Mouse (Mus musculus): ENCODE data around the gene Arpc5l. TPM values are rescaled to one million over a fixed set of nuclear protein-coding genes. Genes with fewer than 3 reads are reported as not detected.

Gene Arpc5l
- polyA plus RNA-seq (2012; rRNA removed): 49.8 and 61.7 TPM in 2 replicates
- polyA plus RNA-seq (2014; fragmentation: Nextera tagmentation; extraction: Ambion mirVana): 116 and 122 TPM in 2 replicates

DNA sequence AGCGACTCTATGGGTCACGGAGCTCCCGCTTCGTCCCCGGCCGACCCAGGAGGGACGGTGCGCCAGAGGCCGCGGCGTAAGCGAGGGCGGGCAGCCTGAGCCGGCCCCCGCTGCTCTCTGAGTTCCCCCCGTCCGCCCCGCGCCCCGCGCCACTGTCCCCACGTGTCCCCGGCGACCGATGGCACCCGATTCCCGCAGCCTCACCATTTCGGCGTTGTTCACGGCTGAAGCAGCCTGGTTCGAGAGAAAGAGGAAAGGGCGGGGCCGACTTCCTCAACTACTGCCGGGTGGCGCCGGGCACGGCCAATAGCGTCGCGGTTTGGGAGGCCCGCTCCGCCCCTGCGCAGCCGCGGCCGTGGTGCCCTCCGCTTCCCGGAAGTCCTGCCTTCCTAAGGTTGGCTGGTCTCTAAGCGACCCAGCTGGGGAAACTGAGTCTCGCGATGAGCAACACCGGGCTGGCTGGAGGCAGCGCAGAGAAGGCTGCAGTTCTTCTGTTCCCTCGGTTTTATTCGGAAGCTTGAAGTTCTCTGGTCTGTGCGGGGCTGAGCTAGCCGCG, at the start of gene Arpc5l:
Gene Arpc5l, plus strand, starts transcription at position 469 of the 556 bp plus-strand sequence.
- peaks cover 34% of the 10 kb centered on the region for H3K4me1 ChIP-seq (ENCODE audit: control insufficient read depth, insufficient read depth, low read length)
- H3K9me3 ChIP-seq (ENCODE audit: control insufficient read depth, low read length): no peaks in the 10 kb centered on the region
- peak within 1 kb of the TSS; percentile 77 for H3K27ac ChIP-seq (replicated peaks; ENCODE audit: low read depth, low read length)
- peak; percentile 90 for ATAC-seq (ENCODE audit: low FRiP score, low read depth)
- peak within 1 kb of the TSS; percentile 83 for H3K9ac ChIP-seq (ENCODE audit: low read depth, low read length, severe bottlenecking)
- 2% methylated on average over 43 of the region's 58 CpGs for WGBS
- no peaks in the 10 kb centered on the region for H3K27me3 ChIP-seq (ENCODE audit: control insufficient read depth, insufficient read depth, low read length)
- TF ChIP-seq POLR2A (IDR thresholded peaks at IDR 0.05; ENCODE audit: borderline replicate concordance, extremely low read depth, insufficient read depth, insufficient read length): peak; percentile 78; the same call in 1 of the 2 replicates
- H3K4me2 ChIP-seq (replicated peaks; ENCODE audit: low read depth, low read length, severe bottlenecking): peak within 1 kb of the TSS; percentile 65
- peak within 1 kb of the TSS; percentile 76 for H3K4me3 ChIP-seq (replicated peaks; ENCODE audit: low read length)
- peak; percentile 96 for DNase-seq (ENCODE audit: low spot score)
- H3K36me3 ChIP-seq (ENCODE audit: control insufficient read depth, insufficient read depth, low read length): peaks cover 41% of the 10 kb centered on the region

DNA sequence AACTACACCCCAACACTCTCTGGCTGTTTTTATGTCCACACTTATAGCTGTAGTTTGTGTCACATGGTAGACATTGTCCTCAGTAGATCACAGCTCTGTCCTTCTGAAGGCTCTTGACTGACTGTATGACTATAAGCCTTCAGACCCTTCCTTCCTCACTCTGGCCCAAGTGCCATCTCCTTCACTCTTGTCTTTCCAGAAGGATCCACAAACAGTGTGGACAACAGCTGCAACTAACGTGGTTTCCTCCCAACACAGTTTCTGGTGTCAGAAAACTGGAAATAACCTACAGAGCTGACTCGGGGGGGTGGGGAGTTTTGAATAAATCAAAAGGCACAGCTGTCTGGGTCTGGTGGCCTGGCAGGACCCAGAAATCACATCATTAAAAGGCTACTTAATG, 49.1 kb upstream of the Arpc5l start:
- Histone ChIP-seq H3K4me3 (replicated peaks; ENCODE audit: low read length) (no peak overlapping the region), H3K4me1 (ENCODE audit: control insufficient read depth, insufficient read depth, low read length) (no peaks in the 10 kb centered on the region), H3K27me3 (ENCODE audit: control insufficient read depth, insufficient read depth, low read length) (no peaks in the 10 kb centered on the region), H3K27ac (replicated peaks; ENCODE audit: low read depth, low read length) (no peak overlapping the region), H3K4me2 (replicated peaks; ENCODE audit: low read depth, low read length, severe bottlenecking) (no peak overlapping the region), H3K9me3 (ENCODE audit: control insufficient read depth, low read length) (no peaks in the 10 kb centered on the region), H3K9ac (ENCODE audit: low read depth, low read length, severe bottlenecking) (no peak overlapping the region), H3K36me3 (ENCODE audit: control insufficient read depth, insufficient read depth, low read length) (no peaks in the 10 kb centered on the region)
- WGBS: 63% methylated on average over 2 of the region's 2 CpGs
- DNase-seq (ENCODE audit: low spot score): no peak
- no peak for TF ChIP-seq POLR2A (IDR thresholded peaks at IDR 0.05; ENCODE audit: borderline replicate concordance, extremely low read depth, insufficient read depth, insufficient read length)
- ATAC-seq (ENCODE audit: low FRiP score, low read depth): no peak

DNA sequence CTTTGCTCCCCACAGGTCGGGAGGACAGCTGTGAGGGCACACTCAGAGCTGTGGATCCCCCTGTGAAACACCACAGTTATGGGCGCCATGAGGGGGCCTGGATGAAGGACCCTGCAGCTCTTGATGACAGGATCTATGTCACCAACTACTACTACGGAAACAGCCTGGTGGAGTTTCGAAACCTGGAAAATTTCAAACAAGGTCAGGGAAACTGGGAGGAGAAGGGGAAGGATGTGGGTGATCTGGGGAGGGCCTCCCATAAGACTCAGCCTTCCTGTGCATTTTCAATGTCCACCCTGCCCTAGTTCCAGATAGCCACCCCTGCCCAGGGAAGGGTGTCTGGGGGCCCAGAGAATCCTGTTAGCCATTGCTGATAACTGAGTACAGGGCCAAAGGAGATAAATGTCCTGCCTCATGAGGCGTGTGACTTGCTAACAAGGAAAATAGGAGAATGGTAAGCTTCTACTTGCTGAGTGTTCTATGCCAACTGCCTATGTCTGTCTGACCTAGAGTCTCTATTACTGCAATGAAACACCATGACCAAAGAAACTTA, 47.4 kb upstream of the Arpc5l start:
- H3K9ac ChIP-seq (ENCODE audit: low read depth, low read length, severe bottlenecking): no peak overlapping the region
- no peak for ATAC-seq (ENCODE audit: low FRiP score, low read depth)
- WGBS: 79% methylated on average over 5 of the region's 5 CpGs
- H3K4me1 ChIP-seq (ENCODE audit: control insufficient read depth, insufficient read depth, low read length): no peaks in the 10 kb centered on the region
- no peak overlapping the region for H3K4me3 ChIP-seq (replicated peaks; ENCODE audit: low read length)
- H3K4me2 ChIP-seq (replicated peaks; ENCODE audit: low read depth, low read length, severe bottlenecking): no peak overlapping the region
- no peaks in the 10 kb centered on the region for H3K9me3 ChIP-seq (ENCODE audit: control insufficient read depth, low read length)
- no peaks in the 10 kb centered on the region for H3K36me3 ChIP-seq (ENCODE audit: control insufficient read depth, insufficient read depth, low read length)
- no peak for DNase-seq (ENCODE audit: low spot score)
- no peak for TF ChIP-seq POLR2A (IDR thresholded peaks at IDR 0.05; ENCODE audit: borderline replicate concordance, extremely low read depth, insufficient read depth, insufficient read length)
- no peak overlapping the region for H3K27ac ChIP-seq (replicated peaks; ENCODE audit: low read depth, low read length)
- H3K27me3 ChIP-seq (ENCODE audit: control insufficient read depth, insufficient read depth, low read length): no peaks in the 10 kb centered on the region

DNA sequence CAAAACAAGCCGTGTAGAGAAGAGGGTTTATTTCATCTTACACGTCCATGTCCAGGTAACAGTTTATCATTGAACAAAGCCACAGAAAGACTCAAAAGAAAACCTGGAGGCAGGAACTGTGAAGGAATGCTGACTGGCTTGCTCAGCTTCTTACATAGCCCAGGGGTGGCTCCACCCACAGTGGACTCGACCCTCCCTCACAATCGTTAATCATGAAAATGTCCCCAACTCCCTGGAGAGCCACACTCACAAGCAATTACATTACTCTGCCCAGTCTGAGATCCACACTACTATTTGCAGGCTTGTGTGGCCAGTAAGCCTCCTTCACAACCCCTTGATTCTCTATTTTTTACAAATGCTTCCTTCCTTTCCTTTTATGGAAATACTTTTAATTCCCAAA, 41.0 kb upstream of the Arpc5l start:
- 16% methylated on average over 4 of the region's 4 CpGs for WGBS
- no peak for ATAC-seq (ENCODE audit: low FRiP score, low read depth)

DNA sequence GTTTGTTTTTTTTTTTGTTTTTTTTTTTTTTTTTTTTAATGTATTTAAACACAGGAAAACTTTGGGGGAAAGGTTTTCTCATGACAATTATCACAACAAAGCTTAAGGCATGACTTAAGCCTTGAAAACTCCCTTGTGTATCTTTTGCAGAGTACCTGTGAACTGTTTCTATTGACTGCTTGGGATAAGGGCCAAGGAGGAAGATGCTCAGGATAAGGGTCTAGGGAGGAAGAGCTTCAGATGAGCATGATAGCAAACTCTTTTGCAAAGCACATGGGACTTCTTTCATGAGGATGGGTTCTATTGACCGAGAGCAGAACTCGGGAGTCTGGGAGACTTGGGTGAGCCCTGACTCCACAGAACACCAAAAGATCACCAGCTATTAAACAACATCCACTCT, 35.5 kb upstream of the Arpc5l start:
- Histone ChIP-seq H3K36me3 (ENCODE audit: control insufficient read depth, insufficient read depth, low read length) (no peaks in the 10 kb centered on the region), H3K4me1 (ENCODE audit: control insufficient read depth, insufficient read depth, low read length) (no peaks in the 10 kb centered on the region), H3K27ac (replicated peaks; ENCODE audit: low read depth, low read length) (no peak overlapping the region), H3K9ac (ENCODE audit: low read depth, low read length, severe bottlenecking) (no peak overlapping the region), H3K27me3 (ENCODE audit: control insufficient read depth, insufficient read depth, low read length) (no peaks in the 10 kb centered on the region), H3K4me3 (replicated peaks; ENCODE audit: low read length) (no peak overlapping the region), H3K9me3 (ENCODE audit: control insufficient read depth, low read length) (no peaks in the 10 kb centered on the region), H3K4me2 (replicated peaks; ENCODE audit: low read depth, low read length, severe bottlenecking) (no peak overlapping the region)
- WGBS: 83% methylated on average over 2 of the region's 2 CpGs
- no peak for TF ChIP-seq POLR2A (IDR thresholded peaks at IDR 0.05; ENCODE audit: borderline replicate concordance, extremely low read depth, insufficient read depth, insufficient read length)
- ATAC-seq (ENCODE audit: low FRiP score, low read depth): no peak
- DNase-seq (ENCODE audit: low spot score): no peak

More for the DNA sequence above, 41.0 kb upstream of the Arpc5l start:
- DNase-seq (ENCODE audit: low spot score): no peak
- Histone ChIP-seq H3K4me1 (ENCODE audit: control insufficient read depth, insufficient read depth, low read length) (no peaks in the 10 kb centered on the region), H3K36me3 (ENCODE audit: control insufficient read depth, insufficient read depth, low read length) (no peaks in the 10 kb centered on the region), H3K9ac (ENCODE audit: low read depth, low read length, severe bottlenecking) (no peak overlapping the region), H3K4me3 (replicated peaks; ENCODE audit: low read length) (no peak overlapping the region), H3K27me3 (ENCODE audit: control insufficient read depth, insufficient read depth, low read length) (no peaks in the 10 kb centered on the region), H3K9me3 (ENCODE audit: control insufficient read depth, low read length) (no peaks in the 10 kb centered on the region), H3K27ac (replicated peaks; ENCODE audit: low read depth, low read length) (no peak overlapping the region), H3K4me2 (replicated peaks; ENCODE audit: low read depth, low read length, severe bottlenecking) (no peak overlapping the region)
- no peak for TF ChIP-seq POLR2A (IDR thresholded peaks at IDR 0.05; ENCODE audit: borderline replicate concordance, extremely low read depth, insufficient read depth, insufficient read length)

Data from limb, embryonic 14.5 days (tissue).